Mouse (Mus musculus): Measurements from ENCODE around the gene Lsamp. TPM values are rescaled to one million over a fixed set of nuclear protein-coding genes. Genes with fewer than 3 reads are reported as not detected.

Gene Lsamp
- total and polyA plus RNA-seq, 3 experiments = not detected

DNA sequence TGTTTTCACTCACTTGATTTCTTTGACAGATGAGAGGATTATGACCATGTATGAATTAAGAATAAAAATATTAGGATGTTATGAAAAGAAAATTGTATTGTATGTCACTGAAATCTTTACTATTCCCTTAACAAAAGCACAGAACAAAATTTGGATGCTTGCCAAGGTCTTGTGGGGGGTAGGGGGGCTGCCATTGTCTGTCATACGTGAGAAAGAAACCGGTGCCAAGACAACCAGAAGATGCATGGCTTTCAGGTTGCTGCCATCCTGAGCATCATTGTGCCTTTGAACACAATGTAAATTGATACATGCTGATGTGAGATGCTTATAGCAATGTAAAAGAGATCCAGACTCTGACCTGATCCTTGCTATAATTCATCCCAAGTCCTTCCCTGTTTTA is 75.4 kb downstream of the Lsamp start:
- dilution Hi-C loops (cut with MboI; ENCODE audit: extremely low pct_ligation_motif_present, extremely low pct_unique_long_range_greater_than_20kb, low sequenced_read_pairs) = no loop called here
- peaks cover 54% of the 10 kb centered on the region for H3K9me3 ChIP-seq (replicated peaks; ENCODE audit: low read length)
- in situ Hi-C loops (cut with MboI; ENCODE audit: low pct_ligation_motif_present, low pct_unique_long_range_greater_than_20kb, low sequenced_read_pairs) = no loop called here

DNA sequence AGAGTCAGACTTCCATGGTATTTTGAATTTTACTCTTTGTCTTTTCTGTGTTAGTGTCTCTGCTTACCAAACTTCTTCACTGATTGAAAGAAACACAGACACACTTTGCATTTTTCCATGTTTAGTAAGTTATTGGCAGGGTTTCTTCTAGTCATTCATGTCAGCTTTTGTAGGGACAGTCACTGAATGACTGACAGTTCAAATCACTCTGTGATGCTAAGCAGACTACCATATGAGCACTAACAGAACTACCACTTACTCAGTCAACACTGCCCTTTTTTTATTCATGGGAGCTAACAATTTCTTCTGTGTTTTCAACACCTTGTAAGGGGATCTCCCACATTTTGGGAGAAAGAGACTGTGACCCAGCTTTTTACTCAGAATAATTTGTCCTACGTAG is 75.8 kb downstream of the Lsamp start:
- in situ Hi-C loops (cut with MboI; ENCODE audit: low pct_ligation_motif_present, low pct_unique_long_range_greater_than_20kb, low sequenced_read_pairs) (no loop called here), dilution Hi-C loops (cut with MboI; ENCODE audit: extremely low pct_ligation_motif_present, extremely low pct_unique_long_range_greater_than_20kb, low sequenced_read_pairs) (no loop called here)
- H3K4me3 ChIP-seq (replicated peaks in 1 of 3; ENCODE audit: low read depth in 2 of 3, low read length in 2 of 3, poor library complexity in 1 of 3) = no peak overlapping the region
- no peaks in the 10 kb centered on the region for H3K79me2 ChIP-seq (replicated peaks; ENCODE audit: control insufficient read depth, extremely low read depth, insufficient read depth, poor library complexity, severe bottlenecking)
- H3K36me3 ChIP-seq (replicated peaks in 1 of 2; ENCODE audit: control insufficient read depth in 1 of 2, insufficient read depth in 1 of 2, low read length in 1 of 2) = no peaks in the 10 kb centered on the region
- peaks cover 55% of the 10 kb centered on the region for H3K9me3 ChIP-seq (replicated peaks; ENCODE audit: low read length)
- H3K27ac ChIP-seq (ENCODE audit: insufficient read depth, low read depth) = no peak overlapping the region
- no peaks in the 10 kb centered on the region for H3K4me1 ChIP-seq (ENCODE audit: control insufficient read depth in 1 of 2, insufficient read depth in 2 of 2)
- no peak overlapping the region for H3K9ac ChIP-seq (ENCODE audit: insufficient read depth, low read depth)
- H3K27me3 ChIP-seq (replicated peaks) = no peaks in the 10 kb centered on the region
- H3K4me2 ChIP-seq (ENCODE audit: insufficient read depth, low read depth, poor library complexity, severe bottlenecking) = no peak overlapping the region
- TF ChIP-seq GABPA (IDR thresholded peaks at IDR 0.05; ENCODE audit: insufficient replicate concordance, low read depth, low read length) (no peak), CHD2 (IDR thresholded peaks at IDR 0.05; ENCODE audit: low read length) (no peak), UBTF (IDR thresholded peaks at IDR 0.05; ENCODE audit: low read depth, low read length) (no peak), ZNF384 (IDR thresholded peaks at IDR 0.05; ENCODE audit: low read depth, low read length) (no peak), MEF2A (IDR thresholded peaks at IDR 0.05; ENCODE audit: borderline replicate concordance, low read depth, low read length) (no peak), HCFC1 (IDR thresholded peaks at IDR 0.05; ENCODE audit: low read depth, low read length) (no peak), USF2 (conservative IDR thresholded peaks at IDR 0.05; ENCODE audit: low read depth, low read length) (no peak), MYC (IDR thresholded peaks at IDR 0.05; ENCODE audit: low read depth, low read length) (no peak), BHLHE40 (IDR thresholded peaks at IDR 0.05; ENCODE audit: low read depth, low read length) (no peak), E2F4 (IDR thresholded peaks at IDR 0.05; ENCODE audit: insufficient replicate concordance, low read depth, low read length) (no peak)
- DNase-seq (ENCODE audit: extremely low read depth) = no peak

More for the DNA sequence above, 75.4 kb downstream of the Lsamp start:
- no peak overlapping the region for H3K9ac ChIP-seq (ENCODE audit: insufficient read depth, low read depth)
- DNase-seq (ENCODE audit: extremely low read depth) = no peak
- H3K27ac ChIP-seq (ENCODE audit: insufficient read depth, low read depth) = no peak overlapping the region
- no peaks in the 10 kb centered on the region for H3K79me2 ChIP-seq (replicated peaks; ENCODE audit: control insufficient read depth, extremely low read depth, insufficient read depth, poor library complexity, severe bottlenecking)
- TF ChIP-seq CTCF (conservative IDR thresholded peaks at IDR 0.05 in 1 of 2, IDR thresholded peaks at IDR 0.05 in 1 of 2; ENCODE audit: low read depth in 2 of 2, low read length in 2 of 2) (no peak), JUND (conservative IDR thresholded peaks at IDR 0.05; ENCODE audit: low read depth, low read length) (no peak), EP300 (IDR thresholded peaks at IDR 0.05; ENCODE audit: low read length) (no peak), CHD2 (IDR thresholded peaks at IDR 0.05; ENCODE audit: low read length) (no peak), MAX (IDR thresholded peaks at IDR 0.05; ENCODE audit: low read length) (no peak), ZNF384 (IDR thresholded peaks at IDR 0.05; ENCODE audit: low read depth, low read length) (no peak), E2F4 (IDR thresholded peaks at IDR 0.05; ENCODE audit: insufficient replicate concordance, low read depth, low read length) (no peak), MAFK (IDR thresholded peaks at IDR 0.05; ENCODE audit: insufficient replicate concordance, low read length) (no peak), MYC (IDR thresholded peaks at IDR 0.05; ENCODE audit: low read depth, low read length) (no peak), MEF2A (IDR thresholded peaks at IDR 0.05; ENCODE audit: borderline replicate concordance, low read depth, low read length) (no peak)
- no peak overlapping the region for H3K4me3 ChIP-seq (replicated peaks in 1 of 3; ENCODE audit: low read depth in 2 of 3, low read length in 2 of 3, poor library complexity in 1 of 3)
- no peak overlapping the region for H3K4me2 ChIP-seq (ENCODE audit: insufficient read depth, low read depth, poor library complexity, severe bottlenecking)
- H3K4me1 ChIP-seq (ENCODE audit: control insufficient read depth in 1 of 2, insufficient read depth in 2 of 2) = no peaks in the 10 kb centered on the region
- H3K27me3 ChIP-seq (replicated peaks) = no peaks in the 10 kb centered on the region
- no peaks in the 10 kb centered on the region for H3K36me3 ChIP-seq (replicated peaks in 1 of 2; ENCODE audit: control insufficient read depth in 1 of 2, insufficient read depth in 1 of 2, low read length in 1 of 2)
